Mouse (Mus musculus): ENCODE results near the gene Ctnnbl1. TPM values are rescaled to one million over a fixed set of nuclear protein-coding genes. Genes with fewer than 3 reads are reported as not detected.

The Ctnnbl1 gene
- polyA plus RNA-seq, 1 experiment = 0.98 TPM

- TF ChIP-seq GATA1 (IDR thresholded peaks at IDR 0.05; ENCODE audit: low read length) (no peak), TAL1 (IDR thresholded peaks at IDR 0.05; ENCODE audit: low read length) (no peak)
- peaks cover 22% of the 10 kb centered on the region for H3K36me3 ChIP-seq (ENCODE audit: control insufficient read depth)
- H3K27me3 ChIP-seq (ENCODE audit: control insufficient read depth) = no peaks in the 10 kb centered on the region
- no peak overlapping the region for H3K4me3 ChIP-seq (replicated peaks)
- no peaks in the 10 kb centered on the region for H3K9me3 ChIP-seq (ENCODE audit: control insufficient read depth, low read length)
- peaks cover 2% of the 10 kb centered on the region for H3K4me1 ChIP-seq (ENCODE audit: control insufficient read depth)
These were observed 63.1 kb downstream of the Ctnnbl1 start for GRCm38 (mm10) chr2:157800288-157800687.

DNA sequence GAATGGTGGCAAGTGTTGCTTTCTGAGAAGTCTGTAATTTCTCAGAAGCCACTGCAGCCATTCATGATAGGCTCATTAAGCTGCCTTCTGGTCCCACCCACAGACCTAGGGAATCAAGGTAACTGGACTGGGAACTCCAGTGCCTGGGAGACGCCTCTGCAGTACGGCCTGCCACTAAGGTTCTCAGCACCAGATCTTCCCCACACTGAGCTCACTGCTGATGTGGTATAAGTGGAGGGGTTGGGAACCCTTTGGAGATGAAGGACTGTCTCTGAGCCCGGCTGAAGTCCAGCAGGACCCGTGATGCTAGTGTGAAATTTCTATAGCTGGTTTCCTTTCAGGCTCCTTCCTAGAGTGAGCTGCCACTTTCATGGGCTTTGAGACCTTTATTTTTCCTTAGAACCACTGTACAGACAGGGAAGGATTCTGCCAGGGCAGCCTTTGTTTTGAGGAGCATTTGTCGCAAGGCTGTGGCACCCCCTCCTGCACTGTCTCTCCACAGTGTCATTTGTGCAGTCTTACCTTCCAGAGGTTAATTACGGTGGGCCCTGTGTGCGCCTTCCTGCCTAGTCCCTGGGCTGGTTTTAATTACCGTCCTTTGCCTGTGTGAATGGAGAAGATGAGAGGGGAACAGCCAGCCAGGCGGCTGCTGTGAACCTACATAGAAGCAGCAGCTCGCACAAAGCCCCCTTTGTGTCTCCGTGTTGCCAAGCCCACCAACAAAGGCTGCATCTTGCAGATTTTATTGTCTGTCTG, 63.7 kb downstream of the Ctnnbl1 start:
- Histone ChIP-seq H3K4me3 (replicated peaks) (no peak overlapping the region), H3K36me3 (ENCODE audit: control insufficient read depth) (peaks cover 22% of the 10 kb centered on the region), H3K27me3 (ENCODE audit: control insufficient read depth) (no peaks in the 10 kb centered on the region), H3K4me1 (ENCODE audit: control insufficient read depth) (peaks cover 2% of the 10 kb centered on the region), H3K9me3 (ENCODE audit: control insufficient read depth, low read length) (no peaks in the 10 kb centered on the region)
- TF ChIP-seq GATA1 (IDR thresholded peaks at IDR 0.05; ENCODE audit: low read length) (no peak), TAL1 (IDR thresholded peaks at IDR 0.05; ENCODE audit: low read length) (no peak)

GRCm38 (mm10) chr2:157801505-157802357, 64.5 kb downstream of the Ctnnbl1 start:
- peaks cover 26% of the 10 kb centered on the region for H3K36me3 ChIP-seq (ENCODE audit: control insufficient read depth)
- TF ChIP-seq TAL1 (IDR thresholded peaks at IDR 0.05; ENCODE audit: low read length) (no peak), GATA1 (IDR thresholded peaks at IDR 0.05; ENCODE audit: low read length) (no peak)
- peaks cover 2% of the 10 kb centered on the region for H3K4me1 ChIP-seq (ENCODE audit: control insufficient read depth)
- H3K4me3 ChIP-seq (replicated peaks) = no peak overlapping the region
- H3K27me3 ChIP-seq (ENCODE audit: control insufficient read depth) = no peaks in the 10 kb centered on the region
- H3K9me3 ChIP-seq (ENCODE audit: control insufficient read depth, low read length) = no peaks in the 10 kb centered on the region

GRCm38 (mm10) chr2:157802666-157803065, 65.5 kb downstream of the Ctnnbl1 start:
- no peaks in the 10 kb centered on the region for H3K9me3 ChIP-seq (ENCODE audit: control insufficient read depth, low read length)
- no peak overlapping the region for H3K4me3 ChIP-seq (replicated peaks)
- peaks cover 26% of the 10 kb centered on the region for H3K36me3 ChIP-seq (ENCODE audit: control insufficient read depth)
- H3K4me1 ChIP-seq (ENCODE audit: control insufficient read depth) = peaks cover 2% of the 10 kb centered on the region
- no peaks in the 10 kb centered on the region for H3K27me3 ChIP-seq (ENCODE audit: control insufficient read depth)
- TF ChIP-seq GATA1 (IDR thresholded peaks at IDR 0.05; ENCODE audit: low read length) (no peak), TAL1 (IDR thresholded peaks at IDR 0.05; ENCODE audit: low read length) (no peak)

GRCm38 (mm10) chr2:157804388-157804787, 67.2 kb downstream of the Ctnnbl1 start:
- H3K9me3 ChIP-seq (ENCODE audit: control insufficient read depth, low read length) = no peaks in the 10 kb centered on the region
- H3K27me3 ChIP-seq (ENCODE audit: control insufficient read depth) = no peaks in the 10 kb centered on the region
- H3K4me1 ChIP-seq (ENCODE audit: control insufficient read depth) = peaks cover 2% of the 10 kb centered on the region
- TF ChIP-seq TAL1 (IDR thresholded peaks at IDR 0.05; ENCODE audit: low read length) = no peak
- TF ChIP-seq GATA1 (IDR thresholded peaks at IDR 0.05; ENCODE audit: low read length) = no peak
- peaks cover 24% of the 10 kb centered on the region for H3K36me3 ChIP-seq (ENCODE audit: control insufficient read depth)
- H3K4me3 ChIP-seq (replicated peaks) = no peak overlapping the region

DNA sequence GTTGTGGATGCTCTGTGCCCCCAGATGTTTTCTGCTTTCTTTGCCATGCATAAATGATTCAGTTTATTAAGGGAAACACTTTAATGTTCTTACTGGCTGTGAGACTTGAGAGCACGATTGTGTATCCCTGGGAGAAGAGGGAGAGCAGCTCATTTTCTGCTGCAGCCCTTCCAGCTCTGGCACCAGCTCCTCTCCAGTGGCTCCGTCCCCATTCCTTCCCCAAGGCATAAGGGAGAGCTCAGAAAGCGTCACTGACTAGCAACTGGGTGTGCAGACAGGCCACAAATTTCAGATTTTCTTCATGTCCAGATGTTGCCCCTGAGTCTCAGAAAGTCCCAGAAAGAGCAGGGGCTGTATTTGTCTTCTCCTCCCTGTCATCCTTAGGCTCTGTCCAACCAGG, 67.9 kb downstream of the Ctnnbl1 start:
- TF ChIP-seq GATA1 (IDR thresholded peaks at IDR 0.05; ENCODE audit: low read length) (no peak), TAL1 (IDR thresholded peaks at IDR 0.05; ENCODE audit: low read length) (no peak)
- peaks cover 23% of the 10 kb centered on the region for H3K36me3 ChIP-seq (ENCODE audit: control insufficient read depth)
- H3K27me3 ChIP-seq (ENCODE audit: control insufficient read depth) = no peaks in the 10 kb centered on the region
- H3K4me3 ChIP-seq (replicated peaks) = no peak overlapping the region
- peaks cover 2% of the 10 kb centered on the region for H3K4me1 ChIP-seq (ENCODE audit: control insufficient read depth)
- H3K9me3 ChIP-seq (ENCODE audit: control insufficient read depth, low read length) = no peaks in the 10 kb centered on the region

GRCm38 (mm10) chr2:157807076-157807475, 69.9 kb downstream of the Ctnnbl1 start:
- H3K4me3 ChIP-seq (replicated peaks) = no peak overlapping the region
- no peaks in the 10 kb centered on the region for H3K4me1 ChIP-seq (ENCODE audit: control insufficient read depth)
- peaks cover 28% of the 10 kb centered on the region for H3K36me3 ChIP-seq (ENCODE audit: control insufficient read depth)

DNA sequence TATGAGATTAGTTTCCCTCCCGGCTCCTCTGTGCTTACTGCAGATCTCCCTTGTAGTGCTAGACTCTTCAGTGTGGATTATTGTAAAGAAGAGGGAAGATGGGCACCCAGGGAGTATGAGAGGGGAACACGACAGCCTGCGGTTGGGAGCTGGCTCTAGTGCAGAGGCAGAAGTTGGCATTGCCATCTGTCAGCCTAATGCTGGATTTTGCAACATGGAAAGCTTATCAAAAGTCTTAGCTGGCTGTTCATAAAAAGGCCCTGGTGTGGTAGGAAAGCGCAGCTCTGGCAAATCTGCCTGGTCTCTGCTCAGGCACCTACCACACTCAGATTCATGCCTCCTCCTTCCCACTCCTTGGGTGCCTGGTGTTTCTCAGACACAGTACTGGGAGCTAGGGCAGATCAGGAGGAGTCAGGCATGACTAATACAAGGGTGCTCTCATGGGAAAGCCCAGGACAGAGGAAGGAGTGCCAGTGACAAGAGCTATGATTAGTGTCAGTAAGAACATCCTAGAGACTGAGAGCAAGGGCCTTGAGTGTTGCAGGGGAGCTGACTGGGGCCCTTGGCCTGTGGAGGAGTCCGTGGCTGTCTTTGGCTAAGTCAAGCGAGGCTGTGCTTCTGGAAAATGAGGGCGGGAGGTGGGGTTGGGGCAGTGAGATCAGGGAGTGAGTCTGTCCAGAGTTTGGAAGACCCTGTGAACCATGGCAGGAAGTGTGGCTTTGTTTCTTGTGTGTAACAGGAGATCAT, 70.6 kb downstream of the Ctnnbl1 start:
- peaks cover 32% of the 10 kb centered on the region for H3K36me3 ChIP-seq (ENCODE audit: control insufficient read depth)

More at GRCm38 (mm10) chr2:157807076-157807475, 69.9 kb downstream of the Ctnnbl1 start:
- no peaks in the 10 kb centered on the region for H3K27me3 ChIP-seq (ENCODE audit: control insufficient read depth)
- no peaks in the 10 kb centered on the region for H3K9me3 ChIP-seq (ENCODE audit: control insufficient read depth, low read length)
- TF ChIP-seq GATA1 (IDR thresholded peaks at IDR 0.05; ENCODE audit: low read length) (no peak), TAL1 (IDR thresholded peaks at IDR 0.05; ENCODE audit: low read length) (no peak)

More for the DNA sequence above, 70.6 kb downstream of the Ctnnbl1 start:
- Histone ChIP-seq H3K4me1 (ENCODE audit: control insufficient read depth) (no peaks in the 10 kb centered on the region), H3K27me3 (ENCODE audit: control insufficient read depth) (no peaks in the 10 kb centered on the region), H3K9me3 (ENCODE audit: control insufficient read depth, low read length) (no peaks in the 10 kb centered on the region), H3K4me3 (replicated peaks) (no peak overlapping the region)
- TF ChIP-seq TAL1 (IDR thresholded peaks at IDR 0.05; ENCODE audit: low read length) (no peak), GATA1 (IDR thresholded peaks at IDR 0.05; ENCODE audit: low read length) (no peak)

Data from erythroblast, embryonic 14.5 days (primary cell).